Mouse (Mus musculus): Measurements from ENCODE around the gene Nck2.

GRCm38 (mm10) chr1:43473734-43474534, 29.6 kb downstream of the Nck2 start:
- no peak for TF ChIP-seq POLR2A (IDR thresholded peaks at IDR 0.05; ENCODE audit: borderline replicate concordance, extremely low read depth, insufficient read depth, insufficient read length, poor library complexity, severe bottlenecking)
- TF ChIP-seq CTCF (IDR thresholded peaks at IDR 0.05; ENCODE audit: borderline replicate concordance, extremely low read depth, insufficient read depth, insufficient read length): no peak
